Mouse (Mus musculus) left cerebral cortex, postnatal 25 days (tissue): ENCODE measurements at regions not wholly inside any gene's neighbourhood (a gene's known extent, or its start where the extent isn't known, plus 50 kb on each side); places are given as distances from the start of the nearest gene placed in this dataset.

Experiments used
- DNase-seq, 2 experiments: peaks; one replicate each; pipeline ENCODE4 v3.0.0; 2022; ENCODE audit warnings: low spot score in 2 of 2, mixed read lengths in 1 of 2
- intact Hi-C: fragments of 180-260 bp; cut with DNase I; formaldehyde crosslinking; loops from one replicate; pipeline ENCODE4 v1.15.1; 2025

GRCm38 (mm10) chr5:118413428-118414282 lies 146.8 kb upstream of the Med13l start:
- intact Hi-C loops: no loop called here
- DNase-seq: peak; percentile 78 to 96

GRCm38 (mm10) chr5:118419344-118420037 lies 141.0 kb upstream of the Med13l start:
- intact Hi-C loops: no loop called here
- DNase-seq: no peak

- peak; percentile 74 to 94 for DNase-seq
- intact Hi-C loops: loop anchor here (2.0 kb wide), 2 partner anchors 91 to 139 kb away; partner anchors contain the start of gene Med13l
Measured at GRCm38 (mm10) chr5:118421884-118422821, 138.3 kb upstream of the Med13l start.

- intact Hi-C loops: no loop called here
- DNase-seq: no peak
Measured at GRCm38 (mm10) chr5:118424177-118424576, 136.3 kb upstream of the Med13l start.

GRCm38 (mm10) chr5:118424764-118425568 lies 135.5 kb upstream of the Med13l start:
- no peak for DNase-seq
- intact Hi-C loops: no loop called here

GRCm38 (mm10) chr5:118426673-118427072 lies 133.8 kb upstream of the Med13l start:
- intact Hi-C loops: loop anchor here (1.0 to 2.0 kb wide), 4 partner anchors 74 to 150 kb away; no protein-coding TSS in a partner anchor
- DNase-seq: peak; percentile 39 to 94

DNA sequence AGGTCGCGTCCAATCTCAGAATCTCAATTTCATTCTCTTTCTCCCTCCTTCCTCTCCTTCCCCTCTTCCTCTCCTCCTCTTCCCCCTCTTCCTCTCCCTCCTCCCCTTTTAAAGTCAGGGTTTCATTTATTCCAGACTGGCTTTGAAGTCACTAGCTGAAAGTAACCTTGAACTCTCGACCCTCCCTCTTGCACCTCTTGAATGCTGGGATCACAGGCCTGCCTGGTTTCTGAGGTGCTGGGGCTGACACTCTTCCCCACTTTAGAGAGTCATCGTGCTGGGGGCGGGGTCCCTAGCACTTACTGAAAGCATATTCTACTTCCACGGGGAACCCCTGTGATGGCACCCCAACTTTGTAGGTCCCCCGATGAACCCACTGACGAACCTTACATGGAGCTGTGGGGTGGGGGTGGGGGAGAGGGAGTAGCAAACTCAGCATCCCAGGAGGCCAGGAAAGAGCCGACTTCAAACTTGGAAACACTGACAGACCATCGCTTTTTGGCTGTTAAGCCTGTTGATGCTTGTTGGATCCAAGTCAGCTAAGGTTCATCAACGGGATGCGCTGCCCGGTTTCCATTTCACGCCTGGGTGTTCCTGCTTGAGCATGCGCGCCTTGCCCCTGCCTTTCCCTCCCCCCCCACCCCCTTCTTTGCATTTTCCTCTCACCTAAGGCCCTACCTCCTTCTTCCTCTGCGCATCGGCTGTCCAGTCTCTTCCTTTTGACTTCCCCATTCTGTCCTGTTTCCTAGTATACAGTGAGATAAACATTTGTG lies 132.0 kb upstream of the Med13l start:
- intact Hi-C loops: no loop called here
- DNase-seq: no peak

GRCm38 (mm10) chr5:118433599-118433998 lies 126.9 kb upstream of the Med13l start:
- intact Hi-C loops: no loop called here

DNA sequence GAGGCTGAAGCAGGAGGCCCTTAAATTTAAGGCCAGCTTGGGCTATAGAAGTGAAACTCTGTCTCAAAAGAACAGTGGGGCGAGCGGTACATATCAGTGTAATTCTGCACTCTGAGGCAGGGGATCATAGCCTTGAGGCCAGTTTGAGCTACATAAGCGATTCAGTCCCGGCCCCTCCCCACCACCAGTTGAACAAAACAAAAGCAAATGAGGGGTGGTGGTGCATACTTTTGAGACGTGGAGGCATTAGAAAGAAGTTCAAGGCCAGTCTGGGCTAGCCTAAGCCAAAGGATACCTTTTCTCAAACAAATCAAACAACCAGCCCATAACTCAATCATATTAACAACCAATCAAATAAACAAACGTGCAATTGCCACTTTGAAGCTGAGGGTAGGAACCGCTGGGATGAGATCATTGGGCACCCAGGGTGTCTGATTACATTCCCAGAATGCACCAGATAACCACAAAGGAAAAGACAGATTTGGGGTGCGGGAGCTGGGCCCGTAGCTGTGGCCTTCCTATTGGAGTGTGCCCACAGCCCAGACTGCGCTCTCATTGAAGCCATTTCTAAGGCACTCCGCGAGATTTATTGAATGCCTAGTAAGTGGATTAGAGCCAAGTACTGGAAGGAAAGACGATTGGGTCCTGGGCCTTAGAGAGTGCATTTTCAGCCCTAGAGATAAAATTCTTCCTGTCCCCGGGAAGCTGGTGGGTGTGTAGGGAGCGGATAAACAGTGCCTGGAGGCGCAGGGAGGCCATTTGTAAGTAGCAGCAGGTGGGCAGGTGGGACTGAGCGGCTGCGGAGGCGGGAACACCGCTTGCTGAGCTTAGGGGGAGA lies 125.5 kb upstream of the Med13l start:
- intact Hi-C loops: no loop called here
- peak in 1 of 2 experiments; percentile 49 for DNase-seq

More at GRCm38 (mm10) chr5:118433599-118433998, 126.9 kb upstream of the Med13l start:
- no peak for DNase-seq

GRCm38 (mm10) chr5:118435556-118435950 lies 124.9 kb upstream of the Med13l start:
- intact Hi-C loops: no loop called here

GRCm38 (mm10) chr5:118436035-118436434 lies 124.4 kb upstream of the Med13l start:
- DNase-seq: no peak
- intact Hi-C loops: no loop called here

More at GRCm38 (mm10) chr5:118435556-118435950, 124.9 kb upstream of the Med13l start:
- DNase-seq: no peak

- DNase-seq: no peak
- intact Hi-C loops: no loop called here
Measured at GRCm38 (mm10) chr5:118436474-118437306, 123.8 kb upstream of the Med13l start.

- intact Hi-C loops: no loop called here
- no peak for DNase-seq
Measured at GRCm38 (mm10) chr5:118437307-118437610, 123.2 kb upstream of the Med13l start.

DNA sequence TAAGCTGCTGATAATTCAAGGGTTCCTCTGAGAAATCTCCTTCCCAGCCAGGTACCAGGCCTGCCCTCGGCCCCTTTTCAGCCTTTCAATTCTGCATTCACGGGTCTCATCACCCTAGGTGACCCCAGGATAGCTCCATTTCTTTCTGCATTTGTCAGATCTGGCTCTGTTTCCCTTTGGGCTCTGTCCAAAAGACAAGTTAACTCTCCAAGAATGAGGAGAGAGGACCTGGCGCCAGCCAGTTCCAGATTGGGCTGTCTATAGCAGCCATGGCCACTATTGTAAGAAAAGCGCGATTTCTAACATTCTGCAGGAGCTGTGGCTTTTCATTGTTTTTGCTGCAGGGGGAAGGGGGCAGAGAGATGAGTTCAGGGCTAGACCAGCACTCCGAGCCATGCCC lies 122.5 kb upstream of the Med13l start:
- no peak for DNase-seq
- intact Hi-C loops: no loop called here

- intact Hi-C loops: no loop called here
- DNase-seq: no peak
Measured at GRCm38 (mm10) chr5:118444538-118445251, 115.8 kb upstream of the Med13l start.
